Mouse (Mus musculus) kidney, postnatal 4 days (tissue): ENCODE data around the gene Ube2j1.
"Not testable (repeated sequence)": the region's sequence is repeated elsewhere in the genome, so short reads cannot be mapped to it uniquely, and the experiment has no call there.

Experiments
- DNase-seq, 2 experiments: peaks; one replicate each; pipeline ENCODE4 v3.0.0; 2021; ENCODE audit warnings: mixed read lengths in 2 of 2

The Ube2j1 gene

GRCm38 (mm10) chr4:33031195-33031960 is at the start of gene Ube2j1:
Gene Ube2j1 (plus strand): TSS chr4:33031416.
- peak; percentile 89 to 94 for DNase-seq

GRCm38 (mm10) chr4:32981617-32982016 is 49.6 kb upstream of the Ube2j1 start:
- DNase-seq: no peak

- DNase-seq: peak; percentile 17 to 51
These were observed 49.0 kb upstream of the Ube2j1 start for GRCm38 (mm10) chr4:32982041-32982715.

GRCm38 (mm10) chr4:32982716-32983175 is 48.5 kb upstream of the Ube2j1 start, which contains the start of gene Rragd:
Gene Rragd (plus strand): TSS chr4:32983037.
- peak; percentile 62 to 68 for DNase-seq

- peak; percentile 75 to 84 for DNase-seq
These were observed 47.8 kb upstream of the Ube2j1 start for GRCm38 (mm10) chr4:32983176-32984155.

GRCm38 (mm10) chr4:32984242-32984641 is 47.0 kb upstream of the Ube2j1 start:
- no peak for DNase-seq

GRCm38 (mm10) chr4:32984801-32985675 is 46.2 kb upstream of the Ube2j1 start:
- peak; percentile 17 to 46 for DNase-seq

- no peak for DNase-seq
These were observed 45.5 kb upstream of the Ube2j1 start for GRCm38 (mm10) chr4:32985684-32986083.

- no peak for DNase-seq
These were observed 44.2 kb upstream of the Ube2j1 start for GRCm38 (mm10) chr4:32987006-32987405.

- no peak for DNase-seq
These were observed 41.9 kb upstream of the Ube2j1 start for GRCm38 (mm10) chr4:32989346-32989745.

GRCm38 (mm10) chr4:32994168-32994567 is 37.0 kb upstream of the Ube2j1 start:
- DNase-seq: no peak

GRCm38 (mm10) chr4:32996083-32996482 is 35.1 kb upstream of the Ube2j1 start:
- no peak for DNase-seq

- no peak for DNase-seq
These were observed 33.6 kb upstream of the Ube2j1 start for GRCm38 (mm10) chr4:32997571-32997970.

GRCm38 (mm10) chr4:32998996-32999395 is 32.2 kb upstream of the Ube2j1 start:
- no peak for DNase-seq

GRCm38 (mm10) chr4:33002081-33002480 is 29.1 kb upstream of the Ube2j1 start:
- DNase-seq: no peak

- not testable (repeated sequence) for DNase-seq
These were observed 25.4 kb upstream of the Ube2j1 start for GRCm38 (mm10) chr4:33005595-33006470.

- DNase-seq: no peak
These were observed 24.4 kb upstream of the Ube2j1 start for GRCm38 (mm10) chr4:33006844-33007243.

GRCm38 (mm10) chr4:33007443-33008217 is 23.6 kb upstream of the Ube2j1 start:
- no peak for DNase-seq

- no peak for DNase-seq
These were observed 21.1 kb upstream of the Ube2j1 start for GRCm38 (mm10) chr4:33010078-33010477.

- no peak for DNase-seq
These were observed 18.7 kb upstream of the Ube2j1 start for GRCm38 (mm10) chr4:33012484-33012883.
